Mouse (Mus musculus) neutrophil, adult 5-6 weeks (primary cell): ENCODE data around the gene Bag5. TPM values are rescaled to one million over a fixed set of nuclear protein-coding genes. Genes with fewer than 3 reads are reported as not detected.

Source experiments
- ATAC-seq: fragments of 151-379, 151-347 bp; 2 replicates; pipeline ENCODE4 v1.8.0; 2017; ENCODE audit warnings: mild to moderate bottlenecking, moderate TSS enrichment; ENCODE audit not compliant: insufficient number of reproducible peaks, poor library complexity, low FRiP score, severe bottlenecking; ENCODE audit errors: extremely low read depth
- total RNA-seq: library from RNA; stranded (forward); fragments of 200-1000 nt; gene quantifications from 2 replicates; pipeline ENCODE4 v1.2.3, GENCODE M21; 2017

Bag5 gene
- total RNA-seq, 1 experiment from 2014 or later: 19.8 TPM

DNA sequence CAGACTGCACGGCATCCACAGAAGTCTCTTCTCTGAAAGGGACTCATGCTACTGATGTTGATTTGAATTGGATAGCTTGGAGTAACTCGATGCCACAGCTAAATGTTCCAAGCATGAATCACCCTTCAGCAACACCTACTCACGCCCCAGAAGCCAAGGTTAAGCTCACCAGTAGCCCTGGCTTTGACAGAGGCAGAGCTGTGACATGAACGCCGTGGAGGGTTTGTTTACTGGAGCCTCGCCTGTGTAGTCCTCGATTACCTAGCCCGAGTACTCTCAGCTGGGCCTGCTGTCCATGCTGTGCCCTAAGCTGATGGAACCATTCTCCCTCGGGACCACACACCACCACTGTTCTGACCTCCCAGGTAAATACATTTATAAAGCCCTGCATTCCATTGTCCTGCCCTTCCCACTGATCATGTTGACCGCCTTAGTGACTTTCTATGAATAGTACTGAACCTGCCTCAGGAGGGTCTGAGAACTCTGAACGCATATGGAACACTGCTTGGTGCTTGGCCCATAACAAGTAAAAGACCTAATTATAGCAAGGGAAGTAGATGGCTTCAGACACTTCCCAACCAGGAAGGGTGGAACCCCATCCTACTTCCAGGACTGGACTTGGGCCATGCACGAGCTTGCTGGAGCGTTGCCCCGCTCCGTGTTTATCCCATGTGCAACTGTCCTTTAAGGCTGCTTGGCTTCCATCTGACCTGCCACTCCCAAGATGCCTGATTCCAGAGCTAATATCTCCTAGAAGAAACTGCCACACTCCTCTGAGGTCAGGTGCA lies 7.7 kb downstream of the Bag5 start:
- ATAC-seq: no peak

DNA sequence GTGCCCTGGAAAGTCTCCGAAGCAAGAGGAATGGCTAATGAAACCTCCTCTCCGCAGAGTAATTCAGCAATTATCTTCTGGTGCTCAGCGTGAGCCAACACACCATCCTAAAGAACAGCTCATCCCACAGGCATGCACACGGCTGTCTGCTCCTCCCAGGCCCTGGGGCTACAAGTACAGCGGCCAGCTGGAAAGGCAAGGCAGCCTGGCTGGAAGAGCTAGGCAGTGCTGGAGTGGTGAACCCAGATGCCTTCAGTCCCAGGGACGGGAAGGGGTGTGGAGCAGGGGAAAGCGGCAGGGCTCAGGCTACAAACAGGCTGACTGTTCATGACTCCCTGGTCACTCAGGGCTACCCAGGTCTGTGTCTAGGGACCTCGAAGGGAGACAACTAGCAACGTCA lies 8.4 kb downstream of the Bag5 start:
- no peak for ATAC-seq

DNA sequence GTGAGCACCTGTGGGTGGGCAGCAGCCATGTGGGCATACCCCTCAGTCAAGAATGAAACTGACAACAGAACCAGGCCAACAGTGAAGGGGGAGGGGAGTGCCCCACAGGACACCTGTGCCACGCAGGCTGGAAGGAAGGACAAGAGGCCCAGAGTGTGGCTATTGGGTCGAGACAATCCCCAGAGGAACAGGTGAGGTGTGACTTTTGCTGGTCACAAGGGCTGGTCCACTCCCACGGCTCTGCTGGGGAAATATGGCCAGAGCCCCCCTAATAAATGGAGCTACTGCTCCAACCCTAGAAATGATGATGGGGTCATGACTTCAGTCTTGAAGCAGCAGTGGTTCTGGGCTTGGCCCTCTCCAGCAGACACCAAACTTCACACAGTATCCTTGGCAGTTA lies 9.8 kb downstream of the Bag5 start:
- no peak for ATAC-seq

DNA sequence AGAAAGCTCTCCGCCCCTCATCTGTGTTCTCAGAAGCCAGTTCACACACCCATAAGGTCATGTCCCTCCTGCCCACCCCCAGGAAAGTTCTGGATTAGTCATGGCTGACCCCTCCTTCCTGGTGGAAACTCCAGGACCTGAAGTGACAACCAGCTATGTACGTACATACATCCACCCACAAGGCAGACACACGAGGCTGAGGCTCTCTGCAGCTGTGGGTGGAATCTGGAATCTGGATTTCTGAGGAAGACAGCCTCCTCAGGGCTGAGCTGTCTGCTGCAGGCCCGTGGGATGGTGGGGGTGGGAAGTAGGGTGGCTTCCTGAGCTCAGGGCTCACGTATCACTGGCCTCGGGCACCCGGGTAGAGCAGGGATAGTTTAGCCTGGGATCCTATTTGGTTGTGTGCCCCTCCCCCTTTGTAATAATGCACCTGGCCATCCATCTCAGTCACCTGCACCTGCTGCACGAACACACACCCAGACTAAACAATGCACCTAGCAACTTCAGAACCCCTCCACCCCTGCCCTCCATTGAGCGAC lies 12.1 kb downstream of the Bag5 start:
- no peak for ATAC-seq

DNA sequence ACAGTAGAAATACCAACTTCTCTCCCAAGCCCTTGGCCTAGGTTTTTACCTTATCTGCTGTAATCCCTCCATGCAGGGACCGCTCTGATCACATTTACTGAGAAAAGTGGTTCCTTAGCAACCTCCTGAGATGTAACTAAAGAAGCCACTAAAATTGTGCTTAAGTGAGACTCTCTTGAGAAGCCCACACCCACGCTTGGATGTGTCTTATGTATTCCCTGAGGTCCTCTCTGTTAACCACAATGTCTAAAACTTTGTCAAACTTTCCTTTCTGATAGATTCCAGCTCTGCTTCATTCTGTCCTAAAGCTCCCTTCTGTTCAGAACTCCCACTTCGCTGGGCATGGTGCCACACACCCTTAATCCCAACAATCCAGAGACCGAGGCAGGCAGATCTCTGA lies 13.5 kb downstream of the Bag5 start:
- ATAC-seq: no peak

DNA sequence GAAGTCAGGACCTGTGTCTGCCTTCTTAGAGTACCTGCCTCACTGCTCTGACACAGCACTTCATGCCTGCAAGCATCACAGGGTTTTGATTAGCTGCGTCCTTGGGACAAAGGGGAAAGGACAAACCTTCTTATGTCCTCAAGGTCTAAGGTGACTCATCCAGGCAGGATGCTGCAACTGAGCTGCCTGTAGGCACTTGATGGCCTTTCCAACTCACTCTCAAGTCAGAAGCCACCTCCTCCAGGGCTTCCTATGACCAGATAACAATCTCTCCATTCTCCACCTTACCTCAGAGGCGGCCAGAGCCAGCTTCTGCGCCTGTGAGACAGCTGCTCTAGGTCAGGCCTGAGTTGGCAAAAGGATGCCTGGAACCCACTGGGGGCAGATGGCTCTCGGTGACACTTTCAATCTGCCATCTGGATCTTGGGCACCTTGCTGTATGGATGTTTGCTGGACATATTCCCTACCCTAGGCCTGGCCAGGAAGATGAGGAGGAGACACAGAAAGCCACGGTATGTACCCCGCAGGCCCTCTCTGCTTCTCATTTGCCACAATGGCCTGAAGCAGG lies 14.6 kb downstream of the Bag5 start:
- no peak for ATAC-seq

DNA sequence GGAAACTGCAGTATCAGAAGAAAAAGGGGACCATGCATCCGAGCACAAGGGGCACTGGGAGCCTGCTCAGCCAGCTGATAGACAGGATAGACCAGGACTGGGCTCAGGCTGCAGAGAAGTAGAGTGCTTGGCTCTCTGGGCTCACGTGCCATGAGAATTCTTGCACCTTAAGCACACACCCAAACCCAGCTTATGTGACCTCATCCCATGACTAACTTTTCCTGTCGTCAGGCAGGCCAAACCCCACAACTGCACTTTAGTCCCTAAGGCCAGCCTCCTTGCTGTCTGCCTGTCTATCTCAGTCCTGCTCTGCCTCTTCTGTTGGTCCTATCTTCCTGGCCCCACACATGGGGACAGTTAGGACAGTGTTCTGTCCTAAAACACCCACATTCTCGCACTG lies 15.3 kb downstream of the Bag5 start:
- no peak for ATAC-seq

DNA sequence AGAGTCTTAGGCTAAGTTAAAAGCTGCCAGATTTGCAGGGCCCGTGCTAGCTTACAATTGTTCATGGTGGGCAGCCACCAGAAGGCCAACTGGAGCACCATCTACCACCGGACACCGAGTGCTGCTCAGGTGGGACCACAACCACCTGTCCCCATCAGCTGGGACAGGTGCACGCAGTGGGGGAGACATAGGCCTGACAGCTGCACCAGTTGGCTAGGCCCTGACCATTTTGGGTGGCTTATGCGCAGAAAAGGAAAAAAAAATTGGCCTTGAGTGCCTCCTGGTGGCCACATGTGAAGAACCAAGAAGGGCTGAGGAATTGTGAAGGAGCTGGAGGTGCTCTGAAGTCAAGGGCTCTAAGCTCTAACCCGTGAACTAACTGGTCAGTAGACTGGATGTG lies 16.8 kb downstream of the Bag5 start:
- ATAC-seq: peak; percentile 27; the same call in 1 of the 2 replicates

DNA sequence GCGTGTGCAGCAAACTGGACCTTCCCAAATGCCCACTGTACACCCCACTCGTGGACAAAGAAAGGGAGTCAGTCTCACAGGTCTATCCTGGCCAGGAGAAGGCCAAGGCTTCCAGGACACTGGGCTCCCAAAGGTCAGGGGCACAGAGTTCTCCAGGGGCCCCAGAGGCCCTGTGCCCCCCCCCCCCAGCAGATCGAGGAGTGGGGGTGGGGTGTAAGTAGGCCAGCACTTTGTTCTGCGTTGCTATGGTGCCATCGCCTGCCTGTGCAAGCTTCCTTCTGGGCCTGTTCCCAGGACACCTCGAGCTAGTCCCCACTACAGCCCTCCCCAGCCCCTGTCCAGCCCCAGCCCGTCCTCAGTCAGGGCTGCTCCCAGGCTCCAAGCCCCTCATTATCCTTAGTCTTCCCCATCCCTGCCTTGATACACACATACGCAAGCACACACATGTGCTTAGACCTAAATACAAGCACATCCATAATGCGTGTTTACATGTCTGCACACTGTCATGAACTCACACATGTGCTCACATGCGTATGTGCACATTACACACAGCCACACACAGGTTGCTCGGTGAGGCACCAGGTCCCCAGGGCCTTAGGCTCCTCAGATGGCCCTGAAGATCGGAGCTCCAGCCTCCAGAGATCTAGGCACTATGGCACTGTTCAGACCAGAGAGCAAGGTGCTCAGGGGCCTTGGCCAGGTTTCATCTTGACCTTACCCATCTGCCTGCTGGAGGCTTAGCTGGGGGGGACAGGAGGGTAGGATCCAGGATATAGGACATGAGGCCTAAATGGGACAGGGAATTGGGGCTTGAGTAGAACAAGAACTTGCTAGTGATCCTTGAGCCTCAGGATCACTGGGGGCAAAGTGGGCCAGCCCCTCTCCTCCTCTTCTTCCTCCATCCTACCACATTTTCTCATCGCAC lies 17.9 kb downstream of the Bag5 start:
- ATAC-seq: no peak

DNA sequence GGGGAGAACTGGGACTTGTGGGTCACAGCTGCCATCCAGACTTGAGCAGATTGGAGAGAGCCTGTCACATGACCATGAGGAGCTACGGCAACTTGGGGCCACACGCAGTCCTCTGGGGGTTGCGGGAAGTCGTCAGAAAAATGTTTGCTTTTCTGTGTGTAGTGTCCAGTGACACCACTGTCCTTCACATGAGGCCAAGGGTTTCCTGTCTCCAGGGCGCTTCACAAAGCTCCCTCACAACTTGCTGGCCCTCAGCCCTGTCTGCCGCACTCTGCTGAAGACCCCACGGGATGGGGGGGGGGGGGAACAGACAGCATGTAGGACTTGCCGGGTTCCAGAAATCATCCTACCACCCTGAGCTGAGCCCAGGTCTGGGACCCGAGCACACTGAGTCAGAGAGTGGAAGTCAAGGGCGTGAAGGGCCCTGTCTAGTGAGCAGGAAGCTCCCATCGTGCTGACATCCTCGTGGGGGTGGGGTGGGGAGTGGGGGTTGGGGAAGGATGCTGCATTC lies 18.7 kb downstream of the Bag5 start:
- ATAC-seq: no peak

DNA sequence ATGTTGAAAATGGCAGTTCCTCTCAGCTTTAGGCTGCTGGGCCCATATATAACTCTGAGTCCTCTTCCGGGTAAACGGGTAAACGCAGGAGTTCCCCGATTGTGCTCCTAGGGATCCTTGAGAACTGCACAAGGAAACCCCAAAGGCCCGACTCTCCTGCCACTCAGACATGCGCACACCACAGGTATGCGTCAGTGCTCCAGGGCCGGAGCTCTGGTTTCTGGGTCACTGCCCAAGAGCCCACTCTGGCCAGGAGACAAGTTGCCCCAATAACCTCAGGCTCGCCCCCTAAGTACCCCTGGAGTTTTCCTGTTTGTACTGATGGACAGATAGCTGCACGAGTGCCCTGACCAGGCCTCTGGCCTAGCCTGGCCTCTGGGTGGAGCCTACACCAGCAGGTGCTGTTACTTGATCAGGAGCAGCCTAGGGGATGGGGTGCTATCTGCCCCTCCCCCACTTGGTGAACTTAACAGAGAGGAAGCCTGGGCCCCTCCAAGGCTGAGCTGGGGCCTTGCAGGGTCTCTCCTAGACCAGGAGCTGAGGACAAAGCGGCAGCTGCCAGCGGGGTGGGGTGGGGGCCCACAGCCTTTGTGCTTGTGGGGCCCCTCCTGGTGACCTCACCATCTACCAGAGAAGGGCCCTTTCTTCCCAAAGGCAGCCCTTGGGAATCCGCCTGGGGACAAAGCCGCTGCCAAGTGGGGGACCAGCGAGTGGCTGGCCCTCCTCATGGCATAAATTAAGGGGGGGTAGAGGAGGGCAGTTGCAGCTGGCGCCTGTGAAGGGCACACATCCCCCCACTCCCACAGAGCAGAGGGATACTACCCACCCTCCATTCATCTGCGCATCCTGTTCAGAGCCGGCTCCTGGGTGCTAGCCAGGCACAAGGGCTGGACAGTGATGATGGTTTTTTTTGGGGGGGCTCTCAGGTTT lies 19.5 kb downstream of the Bag5 start:
- ATAC-seq: no peak

DNA sequence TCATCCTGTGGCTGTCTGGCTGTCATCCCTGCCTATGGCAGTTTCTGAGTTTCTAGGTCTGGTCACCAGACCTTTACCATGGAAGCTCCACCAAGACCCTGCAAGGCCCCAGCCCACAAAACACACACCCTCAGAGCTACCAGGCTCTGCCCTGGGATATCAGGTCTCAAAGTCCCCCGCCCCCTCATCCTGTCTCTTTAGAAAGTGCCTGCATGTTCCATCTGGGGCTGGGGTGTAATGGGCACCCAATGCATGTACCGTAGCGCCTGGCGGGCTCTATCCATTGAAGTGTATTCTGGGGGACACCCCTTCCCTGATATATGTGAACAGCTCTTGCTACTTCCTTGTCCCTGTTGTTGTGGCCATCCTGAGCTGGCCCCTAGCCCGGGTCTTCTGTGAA lies 20.2 kb downstream of the Bag5 start:
- no peak for ATAC-seq

DNA sequence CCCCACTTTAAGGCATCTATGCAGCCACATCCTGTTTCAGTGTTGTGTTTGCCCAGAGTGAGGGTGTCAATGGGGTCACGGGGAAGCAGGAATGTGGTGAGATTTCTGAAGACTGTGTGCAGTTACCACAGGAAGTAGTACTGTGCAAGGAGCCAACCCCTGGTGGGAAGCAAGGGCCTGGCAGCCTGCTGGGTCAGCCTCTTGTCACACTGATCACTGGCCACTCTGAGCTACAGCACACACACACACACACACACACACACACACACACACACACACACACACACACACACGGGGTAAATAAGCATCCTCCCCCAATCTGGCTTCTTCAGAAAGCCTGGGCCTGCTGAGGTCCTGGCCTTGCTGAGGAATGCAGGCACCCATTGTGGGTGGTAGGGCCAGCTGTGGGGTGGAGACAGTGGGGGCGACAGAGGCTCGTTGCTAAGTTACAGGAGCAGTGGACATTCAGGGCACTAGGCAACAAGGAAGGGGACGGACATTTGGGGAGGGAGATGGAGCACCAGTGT lies 21.6 kb downstream of the Bag5 start:
- ATAC-seq: peak; percentile 33; the same call in 1 of the 2 replicates

DNA sequence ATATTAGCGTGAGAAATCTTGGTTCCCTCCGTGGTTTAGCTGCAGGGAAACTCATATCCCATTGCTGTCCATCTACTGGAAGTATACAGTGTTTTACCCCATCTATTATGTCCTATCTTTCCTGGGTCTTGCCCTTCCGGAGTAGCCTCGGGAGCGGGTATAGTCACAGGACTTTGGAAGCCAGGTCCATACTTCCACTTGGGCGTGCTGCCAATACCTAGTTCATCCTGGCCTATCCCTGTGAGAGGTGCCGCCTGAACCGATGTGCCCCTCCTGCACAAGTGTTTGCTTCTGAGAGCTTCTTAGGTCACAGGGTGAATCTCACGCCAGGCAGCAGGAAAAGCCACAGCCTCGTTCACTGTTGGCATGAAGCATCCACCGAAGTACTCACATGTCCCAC lies 23.6 kb downstream of the Bag5 start:
- ATAC-seq: no peak

DNA sequence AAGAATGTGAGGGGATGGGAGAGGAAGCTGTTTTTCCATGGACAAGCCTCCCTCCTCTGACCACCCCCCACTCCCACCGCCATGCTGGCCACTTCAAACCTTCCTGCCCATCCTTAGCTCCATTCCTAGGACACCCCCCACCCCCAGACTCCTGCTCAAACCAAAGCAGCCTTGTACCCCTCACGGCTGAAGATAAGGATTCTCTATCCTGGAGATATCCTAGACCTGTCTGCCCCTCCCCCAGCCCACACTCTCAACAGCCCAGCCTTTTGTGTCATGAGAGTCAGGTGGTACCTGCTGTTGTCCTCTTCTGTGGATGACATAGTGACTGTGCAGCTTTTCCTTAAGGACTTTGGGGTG lies 25.0 kb downstream of the Bag5 start:
- ATAC-seq: no peak

DNA sequence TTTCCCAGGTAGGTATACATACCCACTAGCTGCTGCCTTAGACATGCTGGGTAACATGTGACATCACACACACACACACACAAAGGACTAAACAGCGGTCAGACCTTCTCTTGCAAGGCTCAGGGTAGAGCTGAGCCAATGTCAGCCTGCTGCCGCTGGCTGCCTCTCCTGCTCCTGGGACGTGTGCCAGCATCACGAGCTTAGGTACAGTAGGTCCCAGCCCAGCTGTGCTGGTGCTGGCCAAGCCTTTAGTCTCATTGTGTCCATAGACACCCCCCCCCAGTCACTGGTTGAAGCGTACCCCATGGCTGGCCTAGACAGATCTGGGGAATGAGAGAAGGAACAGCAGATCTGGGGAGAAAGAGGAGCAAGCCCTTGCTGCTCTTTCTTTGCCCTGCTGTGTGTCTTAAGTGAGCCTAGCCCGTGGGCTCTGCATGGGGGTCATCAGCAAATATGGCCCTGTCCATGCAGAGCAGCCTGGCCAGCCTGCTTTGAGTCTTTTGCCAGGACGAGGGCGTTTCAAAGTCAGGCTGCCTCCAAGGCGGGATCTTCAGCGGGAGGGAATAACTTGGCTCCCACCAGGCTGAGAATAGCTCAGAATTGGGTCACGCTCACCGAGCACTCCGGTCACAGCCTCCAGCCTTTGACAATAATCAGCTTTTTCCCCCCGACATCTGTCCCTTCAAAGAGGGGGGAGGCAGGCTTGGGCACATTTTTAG lies 25.5 kb downstream of the Bag5 start:
- ATAC-seq: no peak

DNA sequence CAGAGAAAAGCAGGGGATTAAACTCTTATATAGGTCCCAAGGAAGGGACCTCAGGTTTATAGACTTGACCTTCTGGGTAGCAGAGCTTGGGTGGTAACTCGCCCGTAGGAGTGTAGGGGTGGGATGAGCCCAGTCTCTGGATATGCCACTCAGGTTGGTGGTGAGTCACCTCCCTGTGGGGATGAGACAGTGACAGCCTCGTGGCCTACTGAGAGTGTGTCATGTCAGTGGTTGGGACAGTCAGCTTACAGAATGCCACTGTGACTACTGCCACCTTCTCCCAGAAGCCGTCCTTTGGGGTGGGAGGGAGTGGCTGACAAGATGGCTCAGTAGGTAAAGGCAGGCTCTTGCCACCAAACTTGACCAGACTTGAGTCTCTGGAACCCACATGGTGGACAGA lies 26.7 kb downstream of the Bag5 start:
- ATAC-seq: no peak

DNA sequence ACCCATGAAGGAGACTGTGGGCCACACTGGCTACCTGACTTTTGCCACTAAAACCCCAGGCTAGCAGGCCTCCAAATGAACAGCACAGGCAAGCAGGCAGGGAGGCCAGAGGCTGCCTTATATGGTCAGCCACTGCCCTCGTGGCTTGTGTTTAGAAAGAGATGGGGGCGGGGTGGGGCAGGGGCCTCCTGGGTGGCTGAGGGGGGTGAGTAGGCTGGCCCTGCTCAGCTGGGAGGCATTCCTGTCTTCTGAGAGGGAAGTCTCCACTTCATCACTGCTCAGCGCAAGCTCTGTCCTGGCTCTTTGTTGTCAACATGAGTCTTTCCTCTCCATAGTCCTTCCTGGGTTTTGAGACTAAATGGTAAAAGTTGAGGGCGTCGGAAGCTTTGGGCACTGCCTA lies 30.3 kb downstream of the Bag5 start:
- no peak for ATAC-seq
